Mouse (Mus musculus) embryonic facial prominence, embryonic 12.5 days (tissue): Measurements from ENCODE around the gene Pdpk1. TPM values are rescaled to one million over a fixed set of nuclear protein-coding genes. Genes with fewer than 3 reads are reported as not detected.

ENCODE experiments used
- ATAC-seq: fragments of 200-750 bp; cut with Nextera tagmentation; 2 replicates; pipeline ENCODE4 v1.8.0; 2017; ENCODE audit not compliant: insufficient number of reproducible peaks, insufficient read depth, low FRiP score, low TSS enrichment
- H3K27ac ChIP-seq: fragments of 300-500 bp; sonication (generic); 2 replicates; pipeline ENCODE4 v1.5.1; 2016; ENCODE audit warnings: mild to moderate bottlenecking
- H3K27me3 ChIP-seq: fragments of 300-500 bp; sonication (generic); 2 replicates; pipeline ENCODE4 v1.6.1; 2016; ENCODE audit warnings: mild to moderate bottlenecking, moderate library complexity
- H3K36me3 ChIP-seq: fragments of 300-500 bp; sonication (generic); 2 replicates; pipeline ENCODE4 v1.6.1; 2016; ENCODE audit warnings: mild to moderate bottlenecking
- H3K4me1 ChIP-seq: fragments of 300-500 bp; sonication (generic); 2 replicates; pipeline ENCODE4 v1.6.1; 2016
- H3K4me2 ChIP-seq: fragments of 300-500 bp; sonication (generic); replicated peaks from 2 replicates; pipeline ENCODE4 v1.6.1; 2016; ENCODE audit warnings: mild to moderate bottlenecking, moderate library complexity
- H3K4me3 ChIP-seq: fragments of 300-500 bp; sonication (generic); 2 replicates; pipeline ENCODE4 v1.5.1; 2016; ENCODE audit warnings: mild to moderate bottlenecking
- H3K9ac ChIP-seq: fragments of 300-500 bp; sonication (generic); 2 replicates; pipeline ENCODE4 v1.6.1; 2016; ENCODE audit warnings: mild to moderate bottlenecking, moderate library complexity
- H3K9me3 ChIP-seq: fragments of 300-500 bp; sonication (generic); 2 replicates; pipeline ENCODE4 v1.6.1; 2016; ENCODE audit warnings: mild to moderate bottlenecking, moderate library complexity
- WGBS: fragments of 180-500 bp; shearing (Covaris S2); methylation state at CpG from one replicate; pipeline ENCODE4 v1.1.7; 2016; 5-methylcytosine and 5-hydroxymethylcytosine counted together
- polyA plus RNA-seq: library from polyadenylated mRNA; unstranded; fragments of >200 nt; fragmentation: Nextera tagmentation; extraction: Ambion mirVana; gene quantifications from 2 replicates; pipeline ENCODE4 v1.2.1, GENCODE M21; 2016

Gene Pdpk1
- polyA plus RNA-seq, 1 experiment from 2014 or later = 37.6 TPM

- peaks cover 8% of the 10 kb centered on the region for H3K4me1 ChIP-seq
- no peaks in the 10 kb centered on the region for H3K27me3 ChIP-seq
- H3K4me3 ChIP-seq = no peak overlapping the region
- no peak for ATAC-seq
- peaks cover 28% of the 10 kb centered on the region for H3K36me3 ChIP-seq
- H3K9me3 ChIP-seq = no peaks in the 10 kb centered on the region
- 78% methylated on average over 5 of the region's 5 CpGs for WGBS
- H3K4me2 ChIP-seq = no peak overlapping the region
- no peak overlapping the region for H3K9ac ChIP-seq
- H3K27ac ChIP-seq = no peak overlapping the region
Observed at GRCm38 (mm10) chr17:24161466-24161865, 10.7 kb upstream of the Pdpk1 start.

GRCm38 (mm10) chr17:24157526-24157925, 6.8 kb upstream of the Pdpk1 start:
- 93% methylated on average over 4 of the region's 4 CpGs for WGBS
- Histone ChIP-seq H3K27ac (no peak overlapping the region), H3K4me3 (no peak overlapping the region), H3K27me3 (no peaks in the 10 kb centered on the region), H3K4me1 (peaks cover 5% of the 10 kb centered on the region), H3K4me2 (no peak overlapping the region), H3K9ac (no peak overlapping the region), H3K9me3 (no peaks in the 10 kb centered on the region), H3K36me3 (peaks cover 24% of the 10 kb centered on the region)
- ATAC-seq = no peak

- Histone ChIP-seq H3K4me1 (peaks cover 7% of the 10 kb centered on the region; the same call in 1 of the 2 replicates), H3K27me3 (no peaks in the 10 kb centered on the region), H3K4me2 (no peak overlapping the region), H3K9ac (no peak overlapping the region), H3K9me3 (no peaks in the 10 kb centered on the region), H3K4me3 (no peak overlapping the region), H3K36me3 (peaks cover 24% of the 10 kb centered on the region), H3K27ac (no peak overlapping the region)
- 90% methylated on average over 6 of the region's 6 CpGs for WGBS
- ATAC-seq = no peak
Observed at GRCm38 (mm10) chr17:24157121-24157520, 6.4 kb upstream of the Pdpk1 start.

GRCm38 (mm10) chr17:24156394-24156793, 5.7 kb upstream of the Pdpk1 start:
- no peak overlapping the region for H3K4me2 ChIP-seq
- H3K4me3 ChIP-seq = no peak overlapping the region
- H3K9ac ChIP-seq = no peak overlapping the region
- no peak for ATAC-seq
- WGBS = 75% methylated on average over 3 of the region's 3 CpGs
- peaks cover 24% of the 10 kb centered on the region for H3K36me3 ChIP-seq
- H3K27me3 ChIP-seq = no peaks in the 10 kb centered on the region
- H3K4me1 ChIP-seq = peaks cover 11% of the 10 kb centered on the region; the same call in 1 of the 2 replicates
- H3K9me3 ChIP-seq = no peaks in the 10 kb centered on the region
- H3K27ac ChIP-seq = no peak overlapping the region

- H3K4me1 ChIP-seq = peaks cover 11% of the 10 kb centered on the region; the same call in 1 of the 2 replicates
- ATAC-seq = no peak
- H3K9ac ChIP-seq = no peak overlapping the region
- peaks cover 24% of the 10 kb centered on the region for H3K36me3 ChIP-seq
- WGBS = 92% methylated on average over 9 of the region's 9 CpGs
- no peak overlapping the region for H3K4me2 ChIP-seq
- H3K27me3 ChIP-seq = no peaks in the 10 kb centered on the region
- no peak overlapping the region for H3K27ac ChIP-seq
- H3K4me3 ChIP-seq = no peak overlapping the region
- no peaks in the 10 kb centered on the region for H3K9me3 ChIP-seq
Observed at GRCm38 (mm10) chr17:24155742-24156141, 5.0 kb upstream of the Pdpk1 start.

GRCm38 (mm10) chr17:24154463-24154862, 3.7 kb upstream of the Pdpk1 start:
- WGBS = 75% methylated on average over 3 of the region's 3 CpGs
- Histone ChIP-seq H3K9me3 (no peaks in the 10 kb centered on the region), H3K27me3 (no peaks in the 10 kb centered on the region), H3K4me1 (peaks cover 11% of the 10 kb centered on the region; the same call in 1 of the 2 replicates), H3K4me3 (no peak overlapping the region), H3K9ac (no peak overlapping the region), H3K36me3 (peaks cover 24% of the 10 kb centered on the region), H3K4me2 (no peak overlapping the region), H3K27ac (no peak overlapping the region)
- no peak for ATAC-seq

- ATAC-seq = peak; percentile 73
- Histone ChIP-seq H3K27me3 (no peaks in the 10 kb centered on the region), H3K9ac (peak overlapping the region; percentile 42), H3K27ac (no peak overlapping the region), H3K9me3 (no peaks in the 10 kb centered on the region), H3K4me2 (peak overlapping the region; percentile 77), H3K4me1 (peaks cover 11% of the 10 kb centered on the region; the same call in 1 of the 2 replicates), H3K36me3 (peaks cover 12% of the 10 kb centered on the region), H3K4me3 (peak overlapping the region; percentile 34)
- under 1% methylated on average over 26 of the region's 26 CpGs for WGBS
Observed at GRCm38 (mm10) chr17:24151890-24152563, 1.3 kb upstream of the Pdpk1 start.

- peak overlapping the region; percentile 77 for H3K4me2 ChIP-seq
- H3K9ac ChIP-seq = no peak overlapping the region
- peaks cover 11% of the 10 kb centered on the region; the same call in 1 of the 2 replicates for H3K4me1 ChIP-seq
- H3K27me3 ChIP-seq = no peaks in the 10 kb centered on the region
- H3K9me3 ChIP-seq = no peaks in the 10 kb centered on the region
- peaks cover 9% of the 10 kb centered on the region for H3K36me3 ChIP-seq
- H3K27ac ChIP-seq = no peak overlapping the region
- ATAC-seq = no peak
- peak overlapping the region; percentile 34; the same call in 1 of the 2 replicates for H3K4me3 ChIP-seq
- 12% methylated on average over 7 of the region's 7 CpGs for WGBS
Observed at GRCm38 (mm10) chr17:24151382-24151781, 658 bp upstream of the Pdpk1 start.

- Histone ChIP-seq H3K36me3 (no peaks in the 10 kb centered on the region), H3K4me2 (no peak overlapping the region), H3K9me3 (no peaks in the 10 kb centered on the region), H3K27me3 (no peaks in the 10 kb centered on the region), H3K27ac (no peak overlapping the region), H3K9ac (no peak overlapping the region), H3K4me3 (no peak overlapping the region), H3K4me1 (peaks cover 11% of the 10 kb centered on the region; the same call in 1 of the 2 replicates)
- ATAC-seq = no peak
- 89% methylated on average over 7 of the region's 7 CpGs for WGBS
Observed at GRCm38 (mm10) chr17:24149421-24149820, 1.3 kb downstream of the Pdpk1 start.

- no peak for ATAC-seq
- H3K4me3 ChIP-seq = no peak overlapping the region
- H3K9ac ChIP-seq = no peak overlapping the region
- WGBS = 50% methylated on average over 2 of the region's 2 CpGs
- H3K4me1 ChIP-seq = peaks cover 12% of the 10 kb centered on the region
- no peaks in the 10 kb centered on the region for H3K27me3 ChIP-seq
- H3K27ac ChIP-seq = no peak overlapping the region
- H3K36me3 ChIP-seq = no peaks in the 10 kb centered on the region
- no peak overlapping the region for H3K4me2 ChIP-seq
- no peaks in the 10 kb centered on the region for H3K9me3 ChIP-seq
Observed at GRCm38 (mm10) chr17:24142897-24143296, 7.8 kb downstream of the Pdpk1 start.

GRCm38 (mm10) chr17:24141425-24141920, 9.3 kb downstream of the Pdpk1 start:
- no peaks in the 10 kb centered on the region for H3K36me3 ChIP-seq
- H3K9ac ChIP-seq = peak overlapping the region; percentile 92
- peak overlapping the region; percentile 85 for H3K27ac ChIP-seq
- H3K4me1 ChIP-seq = peaks cover 12% of the 10 kb centered on the region
- under 1% methylated on average over 54 of the region's 57 CpGs for WGBS
- peak overlapping the region; percentile 99 for H3K4me3 ChIP-seq
- no peaks in the 10 kb centered on the region for H3K27me3 ChIP-seq
- no peaks in the 10 kb centered on the region for H3K9me3 ChIP-seq
- peak; percentile 97 for ATAC-seq
- H3K4me2 ChIP-seq = peak overlapping the region; percentile 76

GRCm38 (mm10) chr17:24140845-24141424, 9.8 kb downstream of the Pdpk1 start:
- peak overlapping the region; percentile 85 for H3K27ac ChIP-seq
- no peaks in the 10 kb centered on the region for H3K27me3 ChIP-seq
- H3K4me1 ChIP-seq = peaks cover 12% of the 10 kb centered on the region
- peak overlapping the region; percentile 99 for H3K4me3 ChIP-seq
- no peaks in the 10 kb centered on the region for H3K36me3 ChIP-seq
- H3K4me2 ChIP-seq = peak overlapping the region; percentile 76
- ATAC-seq = no peak; the same call in none of the 2 replicates
- peak overlapping the region; percentile 92 for H3K9ac ChIP-seq
- WGBS = under 1% methylated on average over 29 of the region's 43 CpGs
- no peaks in the 10 kb centered on the region for H3K9me3 ChIP-seq
